Mouse (Mus musculus) liver, embryonic 12.5 days (tissue): Measurements from ENCODE around the gene Med9. TPM values are rescaled to one million over a fixed set of nuclear protein-coding genes. Genes with fewer than 3 reads are reported as not detected.

Experiments used
- ATAC-seq: fragments of 200-750 bp; cut with Nextera tagmentation; 2 replicates; pipeline ENCODE4 v1.8.0; 2017; ENCODE audit warnings: moderate number of reproducible peaks, mild to moderate bottlenecking, moderate library complexity
- H3K27ac ChIP-seq: fragments of 300-500 bp; sonication (generic); 2 replicates; pipeline ENCODE4 v1.5.1; 2016; ENCODE audit warnings: mild to moderate bottlenecking
- H3K27me3 ChIP-seq: fragments of 300-500 bp; sonication (generic); replicated peaks from 2 replicates; pipeline ENCODE4 v1.6.1; 2016; ENCODE audit warnings: mild to moderate bottlenecking, moderate library complexity
- H3K36me3 ChIP-seq: fragments of 300-500 bp; sonication (generic); 2 replicates; pipeline ENCODE4 v1.6.1; 2016; ENCODE audit warnings: mild to moderate bottlenecking, moderate library complexity
- H3K4me1 ChIP-seq: fragments of 300-500 bp; sonication (generic); 2 replicates; pipeline ENCODE4 v1.6.1; 2016
- H3K4me2 ChIP-seq: fragments of 300-500 bp; sonication (generic); 2 replicates; pipeline ENCODE4 v1.6.1; 2016; ENCODE audit warnings: mild to moderate bottlenecking, moderate library complexity
- H3K4me3 ChIP-seq: fragments of 300-500 bp; sonication (generic); 2 replicates; pipeline ENCODE4 v1.5.1; 2016; ENCODE audit warnings: mild to moderate bottlenecking, moderate library complexity
- H3K9ac ChIP-seq: fragments of 300-500 bp; sonication (generic); 2 replicates; pipeline ENCODE4 v1.6.1; 2016; ENCODE audit warnings: mild to moderate bottlenecking, moderate library complexity
- H3K9me3 ChIP-seq: fragments of 300-500 bp; sonication (generic); replicated peaks from 2 replicates; pipeline ENCODE4 v1.6.1; 2016; ENCODE audit warnings: mild to moderate bottlenecking, moderate library complexity
- WGBS: fragments of 180-500 bp; shearing (Covaris S2); methylation state at CpG from one replicate; pipeline ENCODE4 v1.1.7; 2016; ENCODE audit not compliant: insufficient replicate concordance; 5-methylcytosine and 5-hydroxymethylcytosine counted together
- polyA plus RNA-seq: library from polyadenylated mRNA; unstranded; fragments of >200 nt; fragmentation: Nextera tagmentation; extraction: Ambion mirVana; gene quantifications from 2 replicates; pipeline ENCODE4 v1.2.1, GENCODE M21; 2016

The Med9 gene
- polyA plus RNA-seq, 1 experiment from 2014 or later: 30.1 TPM

DNA sequence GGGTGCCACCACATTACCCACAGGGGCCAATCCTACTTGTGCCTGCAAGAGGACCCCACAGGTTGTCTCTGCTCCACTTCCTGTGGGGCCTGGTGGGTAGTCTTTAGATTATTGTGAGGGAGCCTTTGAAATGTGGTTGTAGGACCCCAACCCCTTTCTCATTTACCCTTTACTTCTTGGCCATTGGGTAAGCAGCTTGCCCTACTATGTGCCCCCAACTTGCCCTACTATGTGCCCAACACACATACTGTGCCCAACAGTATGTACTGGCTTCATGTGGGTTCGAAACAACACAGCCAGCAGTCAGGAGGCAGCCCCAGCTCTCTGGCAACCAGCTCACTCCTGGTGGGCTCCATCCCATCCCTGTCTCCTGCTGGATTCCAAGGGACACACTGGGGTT is 19.8 kb downstream of the Med9 start:
- H3K4me1 ChIP-seq: peaks cover 31% of the 10 kb centered on the region
- no peaks in the 10 kb centered on the region for H3K9me3 ChIP-seq
- no peak overlapping the region for H3K27ac ChIP-seq
- peaks cover under 1% of the 10 kb centered on the region; the same call in 1 of the 2 replicates for H3K36me3 ChIP-seq
- peaks cover 31% of the 10 kb centered on the region for H3K27me3 ChIP-seq
- no peak overlapping the region for H3K4me2 ChIP-seq
- no peak overlapping the region for H3K4me3 ChIP-seq
- no peak overlapping the region for H3K9ac ChIP-seq
- no peak for ATAC-seq
- WGBS: 85% methylated on average over 1 of the region's 1 CpGs

DNA sequence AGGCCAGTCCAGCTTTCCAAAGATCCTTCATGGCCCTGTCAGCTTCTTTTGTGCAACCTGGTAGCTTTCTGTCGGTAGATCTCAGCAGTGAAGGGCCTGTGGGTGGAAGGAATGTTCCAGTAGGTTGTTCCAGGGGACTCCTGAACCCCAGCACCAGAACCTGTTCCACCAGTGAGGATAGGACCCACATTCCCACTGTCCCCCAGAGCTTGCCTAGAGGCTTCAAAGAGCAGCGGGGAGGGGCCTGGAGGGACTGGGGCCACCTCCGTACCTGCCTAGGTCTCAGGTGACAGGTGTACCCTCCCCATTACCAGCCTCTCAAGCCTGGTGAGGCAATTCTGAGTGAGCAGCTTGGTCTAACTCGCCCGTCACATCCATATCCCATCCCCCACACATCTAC is 22.8 kb downstream of the Med9 start:
- H3K4me2 ChIP-seq: no peak overlapping the region
- H3K4me3 ChIP-seq: no peak overlapping the region
- H3K27me3 ChIP-seq: 0 out of 2 replicates have a peak, but pooled peaks cover 1% of the 10 kb centered on the region
- 62% methylated on average over 5 of the region's 5 CpGs for WGBS
- H3K4me1 ChIP-seq: peaks cover 9% of the 10 kb centered on the region
- no peaks in the 10 kb centered on the region for H3K9me3 ChIP-seq
- H3K27ac ChIP-seq: no peak overlapping the region
- no peaks in the 10 kb centered on the region for H3K36me3 ChIP-seq
- ATAC-seq: no peak
- no peak overlapping the region for H3K9ac ChIP-seq

DNA sequence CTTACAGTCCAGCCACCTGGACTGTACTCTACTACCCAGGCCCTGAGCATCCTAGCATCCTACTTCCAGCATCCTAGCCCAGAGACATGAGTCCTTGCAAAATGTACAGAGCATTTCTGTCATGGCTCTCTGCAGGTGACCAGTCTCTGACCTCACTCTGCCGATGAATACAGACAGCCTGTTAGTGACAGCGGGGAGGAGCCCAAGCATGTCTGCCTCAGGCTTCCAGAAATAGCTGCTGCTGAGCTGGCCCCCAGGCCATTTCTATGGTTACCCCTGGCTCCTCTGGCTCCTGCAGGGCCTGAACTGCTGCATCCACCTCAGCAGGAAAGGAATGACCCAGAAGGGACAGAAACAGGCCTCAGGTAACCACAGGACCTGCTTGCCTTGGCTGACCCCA is 23.7 kb downstream of the Med9 start:
- WGBS: 78% methylated on average over 2 of the region's 2 CpGs
- H3K4me2 ChIP-seq: no peak overlapping the region
- no peaks in the 10 kb centered on the region for H3K4me1 ChIP-seq
- H3K36me3 ChIP-seq: no peaks in the 10 kb centered on the region
- no peak for ATAC-seq
- no peak overlapping the region for H3K4me3 ChIP-seq
- H3K27me3 ChIP-seq: 0 out of 2 replicates have a peak, but pooled peaks cover 3% of the 10 kb centered on the region
- H3K9ac ChIP-seq: no peak overlapping the region
- H3K9me3 ChIP-seq: no peaks in the 10 kb centered on the region
- no peak overlapping the region for H3K27ac ChIP-seq

DNA sequence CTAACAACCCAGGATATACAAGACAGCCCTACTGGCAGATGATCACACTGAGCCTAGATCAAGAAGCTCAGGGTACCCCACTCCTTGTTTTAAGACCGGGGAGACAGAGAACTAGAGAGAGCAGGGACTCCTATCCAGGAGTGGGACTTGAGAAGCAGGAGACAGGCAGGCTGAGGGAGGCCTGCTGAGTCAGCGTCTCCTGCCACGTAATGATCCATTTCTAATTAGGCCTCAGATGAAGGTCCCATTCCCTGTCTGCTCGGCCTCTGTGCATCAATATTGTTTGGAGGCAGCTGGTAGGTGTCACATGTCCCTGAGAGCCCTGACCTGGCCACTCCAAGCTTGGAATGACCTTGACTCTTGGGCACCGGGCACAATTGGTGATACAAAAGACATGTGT is 25.4 kb downstream of the Med9 start:
- Histone ChIP-seq H3K4me2 (no peak overlapping the region), H3K9ac (no peak overlapping the region), H3K9me3 (no peaks in the 10 kb centered on the region), H3K27ac (no peak overlapping the region), H3K4me1 (no peaks in the 10 kb centered on the region), H3K36me3 (no peaks in the 10 kb centered on the region), H3K27me3 (0 out of 2 replicates have a peak, but pooled peaks cover 3% of the 10 kb centered on the region), H3K4me3 (no peak overlapping the region)
- 70% methylated on average over 5 of the region's 5 CpGs for WGBS
- ATAC-seq: no peak

DNA sequence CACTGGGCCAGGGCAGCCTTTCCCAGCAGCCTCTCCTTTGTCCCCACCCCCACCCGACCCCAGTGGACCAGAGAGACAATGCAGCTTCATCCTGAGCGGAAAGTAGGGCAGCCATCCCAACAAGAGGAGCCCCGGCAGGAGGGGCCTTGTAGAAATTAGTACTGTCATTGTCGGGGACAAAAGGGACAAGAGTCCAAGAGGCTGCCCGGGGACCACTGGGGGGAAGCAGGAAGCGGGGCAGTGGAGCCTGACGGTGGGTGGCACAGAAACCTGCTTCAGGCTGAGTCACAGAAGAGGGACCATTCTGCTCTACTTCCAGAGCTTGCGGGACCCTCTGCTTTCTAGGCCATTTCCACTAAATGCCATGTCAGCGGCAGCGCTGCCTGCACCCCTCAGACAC is 27.2 kb downstream of the Med9 start:
- Histone ChIP-seq H3K9me3 (no peaks in the 10 kb centered on the region), H3K27ac (no peak overlapping the region), H3K36me3 (no peaks in the 10 kb centered on the region), H3K4me3 (no peak overlapping the region), H3K4me2 (no peak overlapping the region), H3K9ac (no peak overlapping the region), H3K27me3 (peaks cover 3% of the 10 kb centered on the region; the same call in 1 of the 2 replicates), H3K4me1 (no peaks in the 10 kb centered on the region)
- 53% methylated on average over 10 of the region's 10 CpGs for WGBS
- no peak for ATAC-seq

DNA sequence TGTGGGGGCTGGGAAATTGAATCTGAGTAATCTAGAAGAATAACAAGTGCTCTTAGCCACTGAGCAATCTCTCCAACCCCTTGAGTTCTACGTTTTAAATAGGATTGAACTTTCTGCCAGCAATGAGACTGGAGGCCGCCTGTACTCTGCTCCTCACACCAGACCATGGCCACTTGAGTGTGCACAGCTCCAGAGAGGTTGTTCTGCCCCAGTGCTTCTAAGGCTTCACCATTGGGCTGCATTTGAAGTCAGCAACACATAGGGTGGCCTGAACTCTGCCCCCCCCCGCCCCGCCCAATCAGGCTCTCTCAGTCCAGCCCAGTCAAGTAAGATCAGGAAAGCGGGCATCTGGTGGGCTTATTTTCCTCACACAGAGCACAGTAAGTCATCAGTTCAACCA is 29.8 kb downstream of the Med9 start:
- Histone ChIP-seq H3K36me3 (no peaks in the 10 kb centered on the region), H3K27ac (no peak overlapping the region), H3K9ac (no peak overlapping the region), H3K9me3 (no peaks in the 10 kb centered on the region), H3K4me1 (no peaks in the 10 kb centered on the region), H3K4me2 (no peak overlapping the region), H3K4me3 (no peak overlapping the region), H3K27me3 (peaks cover 3% of the 10 kb centered on the region; the same call in 1 of the 2 replicates)
- ATAC-seq: no peak
- WGBS: 66% methylated on average over 5 of the region's 5 CpGs

DNA sequence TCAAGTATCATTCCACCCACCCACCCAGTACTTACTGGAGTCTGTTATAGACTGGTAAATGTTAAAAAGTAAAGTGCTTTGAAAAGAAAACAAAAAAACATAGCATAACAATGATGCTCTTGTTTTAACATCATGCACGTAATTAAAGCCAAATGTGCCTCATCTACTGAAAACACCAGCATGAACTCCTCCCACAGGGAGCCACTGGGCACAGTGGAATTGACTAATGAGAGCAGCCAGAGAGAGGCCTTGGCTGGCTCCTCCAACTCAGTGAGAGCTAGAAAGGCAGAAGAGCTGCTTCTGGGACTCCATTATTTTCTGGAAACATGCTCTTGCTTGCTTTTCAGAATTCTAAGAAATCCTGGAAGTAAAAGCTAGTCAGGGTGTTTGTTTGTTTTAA is 41.4 kb downstream of the Med9 start:
- Histone ChIP-seq H3K9me3 (no peaks in the 10 kb centered on the region), H3K4me3 (no peak overlapping the region), H3K9ac (no peak overlapping the region), H3K27ac (no peak overlapping the region), H3K4me2 (no peak overlapping the region), H3K27me3 (0 out of 2 replicates have a peak, but pooled peaks cover 3% of the 10 kb centered on the region), H3K4me1 (no peaks in the 10 kb centered on the region), H3K36me3 (no peaks in the 10 kb centered on the region)
- WGBS: 56% methylated on average over 1 of the region's 1 CpGs
- ATAC-seq: no peak

DNA sequence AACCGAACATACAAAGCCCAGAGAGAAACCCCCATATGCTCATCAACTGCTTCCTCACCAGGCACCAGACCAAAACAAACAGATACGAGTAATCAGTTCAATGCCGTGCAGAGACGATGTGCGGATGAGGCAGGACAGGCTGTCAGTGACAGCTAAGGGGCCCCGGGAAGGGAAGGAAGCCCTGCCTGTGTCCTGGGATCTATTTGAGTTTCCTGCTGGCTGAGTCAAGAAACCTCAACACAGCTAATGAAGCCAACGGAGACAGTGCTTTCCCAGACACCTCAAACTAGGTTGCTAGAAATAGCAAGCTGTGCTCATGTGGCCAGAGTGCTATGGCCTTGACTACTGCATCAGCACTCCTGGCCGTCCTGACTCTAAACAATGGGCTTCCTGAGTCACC is 43.4 kb downstream of the Med9 start:
- Histone ChIP-seq H3K27ac (no peak overlapping the region), H3K4me2 (no peak overlapping the region), H3K27me3 (no peaks in the 10 kb centered on the region), H3K36me3 (no peaks in the 10 kb centered on the region), H3K9me3 (no peaks in the 10 kb centered on the region), H3K9ac (no peak overlapping the region), H3K4me1 (no peaks in the 10 kb centered on the region), H3K4me3 (no peak overlapping the region)
- 35% methylated on average over 8 of the region's 8 CpGs for WGBS
- no peak for ATAC-seq

DNA sequence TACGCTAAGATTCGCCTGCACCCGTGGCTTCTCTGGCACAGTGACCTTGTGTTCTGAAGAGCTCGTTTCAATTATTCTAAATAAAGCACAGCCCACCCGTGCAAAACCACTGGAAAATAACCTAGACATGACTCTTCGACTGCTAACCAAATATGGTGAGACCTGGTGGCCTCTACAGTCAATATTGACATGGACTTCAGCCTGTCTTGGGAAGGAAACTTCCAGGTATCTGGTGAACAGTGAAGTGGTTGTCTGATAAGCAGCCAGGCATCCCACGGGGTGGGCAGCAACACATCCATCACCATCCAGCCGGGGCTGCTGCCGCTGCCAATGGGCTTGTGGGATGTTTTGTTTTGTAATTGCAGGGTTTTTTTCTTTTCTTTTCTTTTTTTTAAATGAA is 46.3 kb downstream of the Med9 start:
- Histone ChIP-seq H3K9me3 (no peaks in the 10 kb centered on the region), H3K36me3 (no peaks in the 10 kb centered on the region), H3K4me1 (no peaks in the 10 kb centered on the region), H3K27me3 (no peaks in the 10 kb centered on the region), H3K9ac (no peak overlapping the region), H3K4me2 (no peak overlapping the region), H3K4me3 (no peak overlapping the region), H3K27ac (no peak overlapping the region)
- no peak for ATAC-seq
- 51% methylated on average over 9 of the region's 9 CpGs for whole genome bisulfite sequencing

DNA sequence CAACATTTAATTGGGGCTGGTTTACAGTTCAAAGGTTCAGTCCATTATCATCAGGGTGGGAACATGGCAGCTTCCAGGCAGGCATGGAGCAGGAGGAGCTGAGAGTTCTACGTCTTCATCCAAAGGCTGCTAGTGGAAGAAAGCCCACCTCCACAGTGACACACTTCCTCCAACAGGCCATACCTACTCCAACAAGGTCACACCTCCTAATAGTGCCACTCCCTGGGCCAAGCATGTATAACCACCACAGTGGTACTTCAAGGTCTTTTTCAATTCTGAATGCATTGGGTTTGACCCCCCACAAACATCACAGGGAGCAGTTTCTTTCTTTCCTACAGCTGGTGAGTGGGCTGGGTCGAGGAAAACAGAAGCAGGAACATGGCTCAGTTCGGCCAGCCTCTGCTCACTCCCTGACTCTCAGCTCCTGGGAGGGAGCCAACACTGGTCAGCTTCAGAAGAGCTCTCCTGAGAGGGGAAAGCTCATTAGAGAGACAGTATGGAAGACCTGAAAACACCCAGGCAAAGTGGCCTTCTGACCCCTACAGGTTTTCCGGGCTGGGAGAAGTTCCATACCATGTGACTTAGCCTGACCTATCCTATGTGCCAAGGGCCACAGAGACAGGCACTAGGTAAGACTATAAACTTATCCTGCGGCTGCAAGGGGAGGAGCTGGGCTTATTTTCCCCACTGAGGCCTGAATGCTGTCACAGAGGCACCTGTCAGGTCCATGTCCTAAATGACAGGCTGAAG is 53.4 kb downstream of the Med9 start:
- Histone ChIP-seq H3K4me2 (no peak overlapping the region), H3K4me1 (no peaks in the 10 kb centered on the region), H3K27ac (no peak overlapping the region), H3K9me3 (no peaks in the 10 kb centered on the region), H3K4me3 (no peak overlapping the region), H3K27me3 (no peaks in the 10 kb centered on the region), H3K36me3 (no peaks in the 10 kb centered on the region), H3K9ac (no peak overlapping the region)
- 71% methylated on average over 5 of the region's 5 CpGs for WGBS
- ATAC-seq: no peak

DNA sequence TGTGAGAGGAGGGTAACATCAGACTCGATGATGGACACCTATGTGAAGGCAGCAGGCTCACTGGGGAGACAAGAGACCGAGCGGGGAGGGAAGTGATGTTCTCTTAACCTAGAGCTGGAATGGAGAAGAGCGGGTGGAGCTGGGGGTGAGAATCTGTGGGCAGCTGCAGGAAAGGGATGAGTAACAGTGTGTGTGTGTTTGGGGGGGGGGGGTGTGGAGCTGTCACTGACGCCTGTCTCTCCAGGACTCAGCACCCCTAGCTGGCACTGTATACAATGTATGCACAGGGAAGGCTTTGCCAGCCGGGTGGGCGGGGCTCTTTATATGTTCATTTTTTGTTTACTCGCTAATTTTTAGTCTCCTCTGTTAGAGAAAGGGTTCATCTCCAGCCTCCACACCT is 55.8 kb downstream of the Med9 start:
- no peaks in the 10 kb centered on the region for H3K27me3 ChIP-seq
- H3K9ac ChIP-seq: no peak overlapping the region
- no peak overlapping the region for H3K4me2 ChIP-seq
- H3K27ac ChIP-seq: no peak overlapping the region
- WGBS: 77% methylated on average over 7 of the region's 8 CpGs
- no peaks in the 10 kb centered on the region for H3K36me3 ChIP-seq
- H3K4me1 ChIP-seq: no peaks in the 10 kb centered on the region
- no peak for ATAC-seq
- H3K9me3 ChIP-seq: no peaks in the 10 kb centered on the region
- no peak overlapping the region for H3K4me3 ChIP-seq

DNA sequence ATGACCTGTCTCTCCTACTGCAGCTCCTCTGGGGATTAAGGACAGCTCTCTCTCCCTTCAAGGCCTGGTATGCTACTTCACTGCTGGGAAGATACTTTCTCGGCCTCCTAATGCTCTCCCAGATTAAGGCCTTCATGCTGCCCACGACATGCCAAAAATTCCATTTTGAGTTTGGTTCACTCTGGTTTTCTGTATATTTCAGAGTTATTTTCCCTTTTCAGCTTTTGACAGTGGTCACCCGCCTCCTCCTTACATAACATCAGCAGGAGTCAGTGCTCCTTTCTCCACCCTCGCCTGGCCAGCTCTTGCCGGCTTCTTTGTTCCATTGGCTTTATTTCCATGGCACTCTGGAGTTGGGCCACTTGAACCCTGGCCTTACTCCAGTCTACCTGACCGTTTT is 56.7 kb downstream of the Med9 start:
- WGBS: 76% methylated on average over 6 of the region's 6 CpGs
- H3K4me3 ChIP-seq: no peak overlapping the region
- no peak overlapping the region for H3K27ac ChIP-seq
- H3K36me3 ChIP-seq: no peaks in the 10 kb centered on the region
- no peak for ATAC-seq
- H3K27me3 ChIP-seq: no peaks in the 10 kb centered on the region
- H3K9ac ChIP-seq: no peak overlapping the region
- no peak overlapping the region for H3K4me2 ChIP-seq
- no peaks in the 10 kb centered on the region for H3K4me1 ChIP-seq
- no peaks in the 10 kb centered on the region for H3K9me3 ChIP-seq

DNA sequence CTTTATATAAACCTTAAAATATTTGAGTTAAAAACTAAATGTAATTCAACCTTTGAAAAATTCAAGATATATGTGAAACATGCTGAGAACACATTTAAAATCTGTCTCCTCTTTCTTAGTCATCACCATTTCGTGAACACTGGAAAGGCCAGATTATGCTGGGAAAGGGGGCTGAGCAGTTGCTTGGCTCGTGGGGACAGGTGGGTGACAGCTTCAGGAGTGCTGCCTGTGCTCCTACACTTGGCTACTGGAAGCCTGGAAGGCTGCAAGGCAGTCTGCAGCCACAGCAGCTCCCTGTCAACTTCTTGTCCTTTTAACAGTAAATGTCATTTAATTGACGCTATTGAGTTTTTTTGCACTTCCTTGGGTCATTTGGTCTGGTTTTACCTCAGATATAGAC is 57.9 kb downstream of the Med9 start:
- Histone ChIP-seq H3K9ac (no peak overlapping the region), H3K4me3 (no peak overlapping the region), H3K4me1 (no peaks in the 10 kb centered on the region), H3K36me3 (no peaks in the 10 kb centered on the region), H3K4me2 (no peak overlapping the region), H3K27ac (no peak overlapping the region), H3K27me3 (no peaks in the 10 kb centered on the region), H3K9me3 (no peaks in the 10 kb centered on the region)
- WGBS: 52% methylated on average over 3 of the region's 3 CpGs
- no peak for ATAC-seq
